Mouse (Mus musculus): ENCODE results near the gene 4933406M09Rik. TPM values are rescaled to one million over a fixed set of nuclear protein-coding genes. Genes with fewer than 3 reads are reported as not detected.
A peak's percentile ranks its signal among the peaks of the same experiment; 100 is the strongest.

The 4933406M09Rik gene
- total and polyA plus RNA-seq, 3 experiments = not detected

GRCm38 (mm10) chr1:134411706-134412629, 26.2 kb downstream of the 4933406M09Rik start:
- Histone ChIP-seq H3K9me3 (replicated peaks; ENCODE audit: insufficient read depth, low read length) (no peaks in the 10 kb centered on the region), H3K27ac (ENCODE audit: control insufficient read depth, low read depth, low read length) (no peak overlapping the region), H3K9ac (ENCODE audit: control insufficient read depth, low read depth, low read length, poor library complexity, severe bottlenecking) (no peak overlapping the region), H3K79me2 (ENCODE audit: control insufficient read depth, insufficient read depth, low read length, poor library complexity) (peaks cover 23% of the 10 kb centered on the region), H3K4me1 (ENCODE audit: control insufficient read depth in 1 of 2, insufficient read depth in 2 of 2, low read length in 2 of 2) (peaks cover 3 to 21% of the 10 kb centered on the region in 2 experiments; a peak in 3 of 4 replicates), H3K27me3 (ENCODE audit: control insufficient read depth in 1 of 2, insufficient read depth in 2 of 2, low read length in 2 of 2) (no peaks in the 10 kb centered on the region), H3K4me3 (ENCODE audit: control insufficient read depth in 1 of 2, insufficient read depth in 1 of 2, low read depth in 2 of 2, low read length in 2 of 2) (no peak overlapping the region), H3K36me3 (ENCODE audit: control insufficient read depth in 1 of 2, insufficient read depth in 2 of 2, low read length in 2 of 2) (peaks cover 30 to 33% of the 10 kb centered on the region in 2 experiments)
- 0 out of 2 replicates have a peak, but pooled peaks have one; percentile 17 for TF ChIP-seq ZC3H11A (IDR thresholded peaks at IDR 0.05; ENCODE audit: low read depth, low read length)
- TF ChIP-seq RAD21 (IDR thresholded peaks at IDR 0.05; ENCODE audit: low read depth, low read length) = peak; percentile 56
- TF ChIP-seq CTCF (IDR thresholded peaks at IDR 0.05 in 2 of 3, conservative IDR thresholded peaks at IDR 0.05 in 1 of 3; ENCODE audit: control insufficient read depth in 1 of 3, insufficient read depth in 1 of 3, low read depth in 2 of 3, low read length in 3 of 3, poor library complexity in 1 of 3, severe bottlenecking in 1 of 3) = peak in 2 of 3 experiments; percentile 21 to 47; a peak in 3 of 6 replicates
- no peak for TF ChIP-seq MEF2A (IDR thresholded peaks at IDR 0.05; ENCODE audit: extremely low read depth, insufficient replicate concordance, low read depth, low read length, poor library complexity, severe bottlenecking)
- peak; percentile 48 for DNase-seq (ENCODE audit: low read depth, low spot score)

DNA sequence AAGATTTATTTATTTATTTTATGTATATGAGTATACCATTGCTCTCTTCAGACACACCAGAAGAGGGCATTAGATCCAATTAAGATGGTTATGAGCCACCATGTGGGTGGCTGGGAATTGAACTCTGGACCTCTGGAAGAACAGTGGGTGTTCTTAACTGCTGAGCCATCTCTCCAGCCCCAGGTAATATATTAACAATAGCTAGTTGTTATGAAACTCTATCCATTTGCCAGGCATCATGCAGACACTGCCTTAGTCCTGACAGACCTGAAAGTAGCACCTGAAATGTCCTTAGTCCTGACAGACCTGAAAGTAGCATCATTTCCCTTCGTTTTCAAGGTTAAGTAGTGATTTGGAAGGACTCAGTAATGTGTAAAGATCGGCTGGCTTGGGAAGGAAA, 28.3 kb downstream of the 4933406M09Rik start:
- H3K36me3 ChIP-seq (ENCODE audit: control insufficient read depth in 1 of 2, insufficient read depth in 2 of 2, low read length in 2 of 2) = peaks cover 14 to 31% of the 10 kb centered on the region in 2 experiments
- H3K27me3 ChIP-seq (ENCODE audit: control insufficient read depth in 1 of 2, insufficient read depth in 2 of 2, low read length in 2 of 2) = no peaks in the 10 kb centered on the region
- peak; percentile 55; the same call in 1 of the 2 replicates for TF ChIP-seq TBP (IDR thresholded peaks at IDR 0.05; ENCODE audit: low read depth, low read length)
- TF ChIP-seq BHLHE40 (IDR thresholded peaks at IDR 0.05; ENCODE audit: borderline replicate concordance, low read depth, low read length) = no peak

GRCm38 (mm10) chr1:134414501-134415167, 28.9 kb downstream of the 4933406M09Rik start:
- Histone ChIP-seq H3K9ac (ENCODE audit: control insufficient read depth, low read depth, low read length, poor library complexity, severe bottlenecking) (peak overlapping the region; percentile 73), H3K79me2 (ENCODE audit: control insufficient read depth, insufficient read depth, low read length, poor library complexity) (peaks cover 28% of the 10 kb centered on the region), H3K27me3 (ENCODE audit: control insufficient read depth in 1 of 2, insufficient read depth in 2 of 2, low read length in 2 of 2) (no peaks in the 10 kb centered on the region), H3K27ac (ENCODE audit: control insufficient read depth, low read depth, low read length) (peak overlapping the region; percentile 68), H3K9me3 (replicated peaks; ENCODE audit: insufficient read depth, low read length) (no peaks in the 10 kb centered on the region), H3K36me3 (ENCODE audit: control insufficient read depth in 1 of 2, insufficient read depth in 2 of 2, low read length in 2 of 2) (peaks cover 11 to 37% of the 10 kb centered on the region in 2 experiments), H3K4me1 (ENCODE audit: control insufficient read depth in 1 of 2, insufficient read depth in 2 of 2, low read length in 2 of 2) (peaks cover 18 to 30% of the 10 kb centered on the region in 2 experiments), H3K4me3 (ENCODE audit: control insufficient read depth in 1 of 2, insufficient read depth in 1 of 2, low read depth in 2 of 2, low read length in 2 of 2) (peak overlapping the region; percentile 58 to 69)
- TF ChIP-seq SIN3A (IDR thresholded peaks at IDR 0.05; ENCODE audit: low read length) = no peak; the same call in 1 of the 2 replicates
- TF ChIP-seq USF1 (IDR thresholded peaks at IDR 0.05; ENCODE audit: low read depth, low read length) = peak; percentile 59
- TF ChIP-seq MYC (IDR thresholded peaks at IDR 0.05; ENCODE audit: low read depth, low read length) = no peak
- no peak for TF ChIP-seq TCF12 (IDR thresholded peaks at IDR 0.05; ENCODE audit: low read depth, low read length)
- peak; percentile 36 for TF ChIP-seq POLR2AphosphoS2 (IDR thresholded peaks at IDR 0.05; ENCODE audit: low read length)
- no peak for TF ChIP-seq RCOR1 (IDR thresholded peaks at IDR 0.05; ENCODE audit: low read depth, low read length)
- peak; percentile 50 for DNase-seq (ENCODE audit: low read depth, low spot score)

More for the DNA sequence above, 28.3 kb downstream of the 4933406M09Rik start:
- no peaks in the 10 kb centered on the region for H3K9me3 ChIP-seq (replicated peaks; ENCODE audit: insufficient read depth, low read length)
- H3K4me3 ChIP-seq (ENCODE audit: control insufficient read depth in 1 of 2, insufficient read depth in 1 of 2, low read depth in 2 of 2, low read length in 2 of 2) = no peak overlapping the region; a peak in 1 of 4 replicates
- H3K9ac ChIP-seq (ENCODE audit: control insufficient read depth, low read depth, low read length, poor library complexity, severe bottlenecking) = no peak overlapping the region; the same call in 1 of the 2 replicates
- peaks cover 22% of the 10 kb centered on the region for H3K79me2 ChIP-seq (ENCODE audit: control insufficient read depth, insufficient read depth, low read length, poor library complexity)
- peaks cover 12 to 24% of the 10 kb centered on the region in 2 experiments for H3K4me1 ChIP-seq (ENCODE audit: control insufficient read depth in 1 of 2, insufficient read depth in 2 of 2, low read length in 2 of 2)
- no peak for DNase-seq (ENCODE audit: low read depth, low spot score)
- no peak overlapping the region; the same call in 1 of the 2 replicates for H3K27ac ChIP-seq (ENCODE audit: control insufficient read depth, low read depth, low read length)

Measured in MEL (cell line).